Mouse (Mus musculus) stomach, embryonic 15.5 days (tissue): ENCODE measurements around the gene Fam214a. TPM values are rescaled to one million over a fixed set of nuclear protein-coding genes. Genes with fewer than 3 reads are reported as not detected.

Experiments
- ATAC-seq: fragments of 200-750 bp; cut with Nextera tagmentation; 2 replicates; pipeline ENCODE4 v1.8.0; 2017; ENCODE audit warnings: low read depth, moderate number of reproducible peaks, moderate TSS enrichment; ENCODE audit not compliant: insufficient read depth, low FRiP score
- H3K27ac ChIP-seq: fragments of 300-500 bp; sonication (generic); 2 replicates; pipeline ENCODE4 v1.5.1; 2015; ENCODE audit warnings: mild to moderate bottlenecking, inconsistent platforms
- H3K27me3 ChIP-seq: fragments of 300-500 bp; sonication (generic); replicated peaks from 2 replicates; pipeline ENCODE4 v1.6.1; 2015; ENCODE audit warnings: inconsistent platforms
- H3K36me3 ChIP-seq: fragments of 300-500 bp; sonication (generic); 2 replicates; pipeline ENCODE4 v1.6.1; 2015; ENCODE audit warnings: inconsistent platforms
- H3K4me1 ChIP-seq: fragments of 300-500 bp; sonication (generic); 2 replicates; pipeline ENCODE4 v1.6.1; 2015; ENCODE audit warnings: inconsistent platforms
- H3K4me2 ChIP-seq: fragments of 300-500 bp; sonication (generic); 2 replicates; pipeline ENCODE4 v1.6.1; 2015; ENCODE audit warnings: mild to moderate bottlenecking, inconsistent platforms
- H3K4me3 ChIP-seq: fragments of 300-500 bp; sonication (generic); replicated peaks from 2 replicates; pipeline ENCODE4 v1.5.1; 2015; ENCODE audit warnings: inconsistent platforms
- H3K9ac ChIP-seq: fragments of 300-500 bp; sonication (generic); 2 replicates; pipeline ENCODE4 v1.6.1; 2015; ENCODE audit warnings: inconsistent platforms
- H3K9me3 ChIP-seq: fragments of 300-500 bp; sonication (generic); 2 replicates; pipeline ENCODE4 v1.6.1; 2016; ENCODE audit warnings: inconsistent platforms
- WGBS: fragments of 180-500 bp; shearing (Covaris S2); methylation state at CpG from one replicate; pipeline ENCODE4 v1.1.7; 2015; 5-methylcytosine and 5-hydroxymethylcytosine counted together
- polyA plus RNA-seq: library from polyadenylated mRNA; unstranded; fragments of >200 nt; fragmentation: Nextera tagmentation; extraction: Ambion mirVana; gene quantifications from 2 replicates; pipeline ENCODE4 v1.2.1, GENCODE M21; 2015

Fam214a gene
- polyA plus RNA-seq, 1 experiment from 2014 or later, result 9.1 TPM

- WGBS, result 85% methylated on average over 6 of the region's 6 CpGs
- Histone ChIP-seq H3K27ac (no peak overlapping the region), H3K27me3 (no peaks in the 10 kb centered on the region), H3K9ac (no peak overlapping the region), H3K9me3 (no peaks in the 10 kb centered on the region), H3K4me3 (no peak overlapping the region), H3K4me2 (no peak overlapping the region), H3K36me3 (peaks cover 4% of the 10 kb centered on the region; the same call in 1 of the 2 replicates), H3K4me1 (0 out of 2 replicates have a peak, but pooled peaks cover 4% of the 10 kb centered on the region)
- no peak for ATAC-seq
These were observed 66.5 kb downstream of the Fam214a start for GRCm38 (mm10) chr9:75019181-75019580.

DNA sequence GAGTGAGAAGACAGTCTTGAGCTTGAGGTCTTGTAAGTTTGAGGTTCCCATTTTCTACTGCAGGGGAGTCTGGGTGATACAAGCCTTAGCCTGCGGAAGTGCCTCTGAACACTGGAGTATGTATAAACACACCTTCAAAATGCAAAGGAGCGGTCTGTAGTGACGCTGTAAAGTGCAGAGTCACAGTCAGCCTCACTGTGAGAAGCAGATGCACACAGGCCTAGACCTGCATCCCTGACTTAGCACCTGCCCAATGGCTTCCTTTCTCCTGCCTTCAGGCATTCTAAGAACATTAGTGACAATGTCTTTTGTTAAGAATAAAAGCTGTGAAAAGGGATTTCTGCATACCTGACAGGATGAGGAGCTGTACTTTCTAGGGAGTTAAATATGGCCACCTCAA is 66.9 kb downstream of the Fam214a start:
- Histone ChIP-seq H3K4me2 (no peak overlapping the region), H3K27ac (no peak overlapping the region), H3K4me3 (no peak overlapping the region), H3K9ac (no peak overlapping the region), H3K27me3 (no peaks in the 10 kb centered on the region), H3K4me1 (0 out of 2 replicates have a peak, but pooled peaks cover 4% of the 10 kb centered on the region), H3K9me3 (no peaks in the 10 kb centered on the region), H3K36me3 (peaks cover 4% of the 10 kb centered on the region; the same call in 1 of the 2 replicates)
- no peak for ATAC-seq
- WGBS, result 72% methylated on average over 3 of the region's 3 CpGs

- Histone ChIP-seq H3K36me3 (peaks cover 4% of the 10 kb centered on the region; the same call in 1 of the 2 replicates), H3K27me3 (no peaks in the 10 kb centered on the region), H3K27ac (no peak overlapping the region), H3K4me3 (no peak overlapping the region), H3K4me2 (no peak overlapping the region), H3K9me3 (no peaks in the 10 kb centered on the region), H3K9ac (no peak overlapping the region), H3K4me1 (0 out of 2 replicates have a peak, but pooled peaks cover 4% of the 10 kb centered on the region)
- whole genome bisulfite sequencing, result 71% methylated on average over 4 of the region's 4 CpGs
- no peak for ATAC-seq
These were observed 67.9 kb downstream of the Fam214a start for GRCm38 (mm10) chr9:75020561-75020960.

- 0 out of 2 replicates have a peak, but pooled peaks cover 4% of the 10 kb centered on the region for H3K4me1 ChIP-seq
- no peaks in the 10 kb centered on the region for H3K9me3 ChIP-seq
- no peak overlapping the region for H3K4me2 ChIP-seq
- H3K27me3 ChIP-seq, result no peaks in the 10 kb centered on the region
- 0 out of 2 replicates have a peak, but pooled peaks cover 4% of the 10 kb centered on the region for H3K36me3 ChIP-seq
- H3K9ac ChIP-seq, result no peak overlapping the region
- 72% methylated on average over 7 of the region's 7 CpGs for WGBS
- H3K27ac ChIP-seq, result peak overlapping the region; percentile 1; the same call in 1 of the 2 replicates
- H3K4me3 ChIP-seq, result no peak overlapping the region
- no peak for ATAC-seq
These were observed 69.9 kb downstream of the Fam214a start for GRCm38 (mm10) chr9:75022546-75022945.

DNA sequence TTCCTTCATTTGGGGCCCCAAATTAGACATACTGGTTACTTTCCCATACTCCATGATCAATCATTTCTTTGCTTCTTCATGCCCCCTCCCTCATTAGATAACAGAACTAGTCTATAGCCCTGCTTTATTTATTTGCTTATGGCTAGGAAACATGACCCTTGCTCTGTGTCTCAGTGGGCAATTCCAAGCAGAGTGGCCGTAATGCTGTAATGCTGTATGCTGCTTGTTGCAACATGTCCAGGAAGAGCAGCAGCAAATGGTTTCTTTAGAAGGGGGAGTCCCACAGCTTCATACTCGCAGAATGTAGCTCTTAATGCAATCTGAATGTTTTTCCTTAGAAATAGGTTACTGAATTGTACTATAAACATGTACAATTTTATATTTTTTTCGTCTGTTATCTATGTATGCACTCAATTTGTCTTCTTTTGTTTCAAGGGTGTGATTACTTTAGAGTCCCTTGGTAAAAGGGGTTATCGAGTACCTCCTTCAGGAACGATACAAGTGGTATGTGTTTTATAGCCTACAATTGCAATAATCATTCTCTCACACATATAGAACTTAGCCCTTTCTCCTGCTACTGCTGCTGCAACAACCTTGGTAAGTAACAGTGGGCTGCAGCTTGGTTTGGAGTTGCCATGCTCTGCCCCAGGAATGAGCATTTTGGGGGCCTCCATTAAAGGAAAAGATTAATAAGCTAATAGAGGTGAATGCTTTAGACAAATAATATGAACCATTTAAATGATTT is 70.6 kb downstream of the Fam214a start:
- Histone ChIP-seq H3K9ac (no peak overlapping the region), H3K4me3 (no peak overlapping the region), H3K27ac (no peak overlapping the region), H3K9me3 (no peaks in the 10 kb centered on the region), H3K4me1 (0 out of 2 replicates have a peak, but pooled peaks cover 4% of the 10 kb centered on the region), H3K4me2 (no peak overlapping the region), H3K36me3 (no peaks in the 10 kb centered on the region), H3K27me3 (no peaks in the 10 kb centered on the region)
- WGBS, result 54% methylated on average over 5 of the region's 5 CpGs
- ATAC-seq, result no peak

GRCm38 (mm10) chr9:75024089-75024488 is 71.4 kb downstream of the Fam214a start:
- WGBS, result 43% methylated on average over 7 of the region's 7 CpGs
- no peaks in the 10 kb centered on the region for H3K36me3 ChIP-seq
- H3K4me1 ChIP-seq, result 0 out of 2 replicates have a peak, but pooled peaks cover 4% of the 10 kb centered on the region
- no peaks in the 10 kb centered on the region for H3K27me3 ChIP-seq
- H3K27ac ChIP-seq, result no peak overlapping the region
- no peak overlapping the region for H3K4me2 ChIP-seq
- no peaks in the 10 kb centered on the region for H3K9me3 ChIP-seq
- no peak overlapping the region for H3K4me3 ChIP-seq
- no peak overlapping the region for H3K9ac ChIP-seq
- ATAC-seq, result no peak; the same call in 1 of the 2 replicates

DNA sequence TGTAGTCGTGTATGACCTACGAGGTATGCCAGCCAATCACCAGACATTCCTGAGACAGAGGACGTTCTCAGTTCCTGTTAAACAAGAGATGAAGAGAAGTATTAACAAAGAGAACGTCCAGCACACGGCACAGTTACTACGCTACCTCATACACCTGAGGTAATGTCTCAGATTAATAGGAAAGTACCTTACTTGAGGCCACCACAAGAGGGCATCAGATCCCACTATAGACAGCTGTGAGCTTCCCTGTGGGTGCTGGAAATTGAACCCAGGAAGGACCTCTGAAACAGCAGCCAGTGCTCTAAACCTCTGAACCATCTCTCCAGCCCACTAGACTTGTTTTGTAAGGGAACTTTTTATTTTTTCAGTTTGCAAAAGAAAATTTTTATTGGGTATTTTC is 73.0 kb downstream of the Fam214a start:
- H3K36me3 ChIP-seq, result no peaks in the 10 kb centered on the region
- ATAC-seq, result no peak
- WGBS, result 75% methylated on average over 6 of the region's 6 CpGs

DNA sequence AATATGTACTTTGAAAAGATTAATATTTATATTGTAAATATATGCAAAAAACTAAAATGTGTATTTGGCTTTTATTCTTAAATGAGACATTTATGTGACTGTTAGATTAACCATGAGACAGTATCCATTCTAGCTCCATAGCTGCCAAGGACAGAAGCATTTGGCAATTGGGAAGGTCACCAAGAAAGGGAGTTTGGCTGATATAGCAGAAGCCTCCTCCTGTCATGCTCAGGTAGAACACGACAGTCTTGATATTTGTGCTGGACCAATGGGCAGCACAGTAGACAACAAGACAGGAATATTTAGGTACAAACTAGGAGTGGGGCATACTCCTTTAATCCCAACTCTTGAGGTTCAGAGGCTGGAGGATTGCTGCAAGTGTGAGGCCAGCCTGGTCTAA is 79.7 kb downstream of the Fam214a start:
- no peak overlapping the region for H3K27ac ChIP-seq
- H3K4me2 ChIP-seq, result no peak overlapping the region
- H3K4me3 ChIP-seq, result no peak overlapping the region
- ATAC-seq, result no peak
- H3K27me3 ChIP-seq, result no peaks in the 10 kb centered on the region
- H3K36me3 ChIP-seq, result no peaks in the 10 kb centered on the region
- no peaks in the 10 kb centered on the region for H3K9me3 ChIP-seq
- H3K9ac ChIP-seq, result no peak overlapping the region
- WGBS, result 100% methylated on average over 1 of the region's 1 CpGs
- no peaks in the 10 kb centered on the region for H3K4me1 ChIP-seq

More for the DNA sequence above, 73.0 kb downstream of the Fam214a start:
- Histone ChIP-seq H3K27me3 (no peaks in the 10 kb centered on the region), H3K4me3 (no peak overlapping the region), H3K4me2 (no peak overlapping the region), H3K9ac (no peak overlapping the region), H3K9me3 (no peaks in the 10 kb centered on the region), H3K4me1 (0 out of 2 replicates have a peak, but pooled peaks cover 4% of the 10 kb centered on the region), H3K27ac (no peak overlapping the region)

DNA sequence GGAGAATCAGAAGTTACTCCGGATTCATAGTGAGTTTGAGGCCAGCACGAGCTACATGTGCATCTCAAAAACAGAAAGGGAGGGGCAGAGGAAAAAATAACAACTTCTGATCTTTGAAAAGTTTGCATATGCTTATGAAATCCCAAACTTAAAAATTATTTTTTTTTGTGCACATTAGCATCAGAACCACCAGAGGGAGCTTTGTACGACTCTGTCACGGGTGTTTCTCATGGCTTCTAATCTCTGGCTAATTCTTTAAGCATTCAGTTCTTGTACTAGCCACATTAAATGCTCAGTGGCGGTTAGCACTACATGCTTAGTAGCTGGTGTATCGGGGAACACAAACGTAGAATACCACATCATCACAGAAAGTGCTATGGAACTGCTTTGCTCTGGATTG is 80.5 kb downstream of the Fam214a start:
- Histone ChIP-seq H3K9ac (no peak overlapping the region), H3K36me3 (no peaks in the 10 kb centered on the region), H3K4me1 (no peaks in the 10 kb centered on the region), H3K4me3 (no peak overlapping the region), H3K9me3 (no peaks in the 10 kb centered on the region), H3K27ac (no peak overlapping the region), H3K4me2 (no peak overlapping the region), H3K27me3 (no peaks in the 10 kb centered on the region)
- ATAC-seq, result no peak
- 57% methylated on average over 7 of the region's 7 CpGs for WGBS

DNA sequence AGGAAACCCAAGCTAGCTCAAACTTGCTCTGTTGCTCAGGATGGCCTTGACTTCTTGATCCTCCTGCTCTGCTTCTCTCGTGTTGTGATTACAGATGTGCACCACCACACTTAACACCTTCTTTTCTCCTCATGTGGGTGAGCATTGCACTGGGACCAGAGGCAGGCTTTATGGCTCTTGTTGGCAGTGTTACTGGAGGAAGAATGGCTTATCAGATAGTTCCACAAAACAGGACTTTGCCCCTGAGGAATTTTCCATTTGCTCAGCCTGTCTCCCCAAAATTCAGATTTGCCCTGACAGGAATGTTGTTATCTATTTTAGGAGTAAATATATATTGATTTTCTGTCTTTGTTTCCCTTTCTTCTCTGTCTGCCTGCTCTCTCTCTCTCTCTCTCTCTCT is 82.0 kb downstream of the Fam214a start:
- Histone ChIP-seq H3K4me1 (no peaks in the 10 kb centered on the region), H3K27me3 (no peaks in the 10 kb centered on the region), H3K27ac (no peak overlapping the region), H3K9me3 (no peaks in the 10 kb centered on the region), H3K36me3 (no peaks in the 10 kb centered on the region), H3K9ac (no peak overlapping the region), H3K4me2 (no peak overlapping the region), H3K4me3 (no peak overlapping the region)
- no peak for ATAC-seq
- WGBS, result 34% methylated on average over 1 of the region's 1 CpGs

- H3K4me1 ChIP-seq, result 0 out of 2 replicates have a peak, but pooled peaks cover 4% of the 10 kb centered on the region
- H3K27ac ChIP-seq, result no peak overlapping the region
- no peaks in the 10 kb centered on the region for H3K27me3 ChIP-seq
- no peak overlapping the region for H3K9ac ChIP-seq
- 69% methylated on average over 4 of the region's 4 CpGs for WGBS
- H3K9me3 ChIP-seq, result no peaks in the 10 kb centered on the region
- ATAC-seq, result no peak
- H3K4me2 ChIP-seq, result no peak overlapping the region
- no peaks in the 10 kb centered on the region for H3K36me3 ChIP-seq
- no peak overlapping the region for H3K4me3 ChIP-seq
These were observed 83.3 kb downstream of the Fam214a start for GRCm38 (mm10) chr9:75035944-75036343.
